Mouse (Mus musculus) brain, adult 2 months (tissue): ENCODE measurements at regions not wholly inside any gene's neighbourhood (a gene's known extent, or its start where the extent isn't known, plus 50 kb on each side); places are given as distances from the start of the nearest gene placed in this dataset.

ENCODE experiments used
- DNase-seq: peaks from one replicate; pipeline ENCODE4 v3.0.0; 2011; ENCODE audit warnings: low read depth, low spot score

GRCm38 (mm10) chr13:59964981-59965380, 142.0 kb upstream of the Tut7 start:
- DNase-seq: no peak

- DNase-seq: peak; percentile 11
Observed at GRCm38 (mm10) chr13:59962676-59963664, 140.0 kb upstream of the Tut7 start.

GRCm38 (mm10) chr13:59956441-59956840, 133.5 kb upstream of the Tut7 start:
- no peak for DNase-seq

GRCm38 (mm10) chr13:59952809-59953208, 129.9 kb upstream of the Tut7 start:
- DNase-seq: peak; percentile 19

GRCm38 (mm10) chr13:59952116-59952515, 129.2 kb upstream of the Tut7 start:
- DNase-seq: no peak

GRCm38 (mm10) chr13:59950281-59950680, 127.3 kb upstream of the Tut7 start:
- DNase-seq: no peak

GRCm38 (mm10) chr13:59949471-59949870, 126.5 kb upstream of the Tut7 start:
- DNase-seq: no peak

GRCm38 (mm10) chr13:59948496-59949138, 125.7 kb upstream of the Tut7 start:
- DNase-seq: no peak

GRCm38 (mm10) chr13:59947461-59947860, 124.5 kb upstream of the Tut7 start:
- no peak for DNase-seq

- DNase-seq: no peak
Observed at GRCm38 (mm10) chr13:59946509-59946908, 123.6 kb upstream of the Tut7 start.

- DNase-seq: no peak
Observed at GRCm38 (mm10) chr13:59945631-59946030, 122.7 kb upstream of the Tut7 start.

GRCm38 (mm10) chr13:59943602-59944140, 120.7 kb upstream of the Tut7 start:
- DNase-seq: no peak

- no peak for DNase-seq
Observed at GRCm38 (mm10) chr13:59943020-59943419, 120.1 kb upstream of the Tut7 start.

- no peak for DNase-seq
Observed at GRCm38 (mm10) chr13:59941519-59941918, 118.6 kb upstream of the Tut7 start.

- DNase-seq: no peak
Observed at GRCm38 (mm10) chr13:59940414-59941205, 117.7 kb upstream of the Tut7 start.

- DNase-seq: no peak
Observed at GRCm38 (mm10) chr13:59939886-59940285, 116.9 kb upstream of the Tut7 start.

GRCm38 (mm10) chr13:59937147-59937546, 114.2 kb upstream of the Tut7 start:
- no peak for DNase-seq

- DNase-seq: peak; percentile 78
Observed at GRCm38 (mm10) chr13:59934556-59934955, 111.6 kb upstream of the Tut7 start.

- DNase-seq: no peak
Observed at GRCm38 (mm10) chr13:59934093-59934492, 111.1 kb upstream of the Tut7 start.

GRCm38 (mm10) chr13:59927379-59928111, 104.6 kb upstream of the Tut7 start:
- DNase-seq: no peak
